Mouse (Mus musculus) heart, embryonic 14.5 days (tissue): ENCODE results near the gene Pgd. TPM values are rescaled to one million over a fixed set of nuclear protein-coding genes. Genes with fewer than 3 reads are reported as not detected.

Experiments used
- ATAC-seq: fragments of 200-750 bp; cut with Nextera tagmentation; 2 replicates; pipeline ENCODE4 v1.8.0; 2017; ENCODE audit warnings: low read depth, moderate TSS enrichment; ENCODE audit not compliant: insufficient number of reproducible peaks, insufficient read depth, low FRiP score
- H3K27ac ChIP-seq, 2 experiments: fragments of 200-500 bp in 1 of 2; fragments of 300-500 bp in 1 of 2; sonication (generic) in 1 of 2; replicated peaks in 1 of 2; 2 replicates each; pipeline ENCODE4 v1.5.1; 2012 to 2014; ENCODE audit warnings: low read depth in 2 of 2, low read length in 2 of 2, control low read depth in 1 of 2, mild to moderate bottlenecking in 1 of 2, mixed read lengths in 1 of 2; ENCODE audit not compliant: control insufficient read depth in 1 of 2, insufficient read depth in 1 of 2
- H3K27me3 ChIP-seq: fragments of 300-500 bp; sonication (generic); 2 replicates; pipeline ENCODE4 v1.6.1; 2014; ENCODE audit warnings: mild to moderate bottlenecking, low read length, control low read depth; ENCODE audit not compliant: control insufficient read depth, insufficient read depth
- H3K36me3 ChIP-seq: fragments of 300-500 bp; sonication (generic); 2 replicates; pipeline ENCODE4 v1.6.1; 2014; ENCODE audit warnings: mild to moderate bottlenecking, control low read depth, low read length, mixed read lengths; ENCODE audit not compliant: control insufficient read depth, insufficient read depth
- H3K4me1 ChIP-seq, 2 experiments: fragments of 200-500 bp in 1 of 2; fragments of 300-500 bp in 1 of 2; sonication (generic) in 1 of 2; 2 replicates each; pipeline ENCODE4 v1.6.1; 2012 to 2014; ENCODE audit warnings: low read length in 2 of 2, control low read depth in 1 of 2, mixed read lengths in 1 of 2; ENCODE audit not compliant: control insufficient read depth in 2 of 2, insufficient read depth in 2 of 2
- H3K4me2 ChIP-seq: fragments of 300-500 bp; sonication (generic); 2 replicates; pipeline ENCODE4 v1.6.1; 2014; ENCODE audit warnings: mild to moderate bottlenecking, low read length
- H3K4me3 ChIP-seq, 2 experiments: fragments of 200-500 bp in 1 of 2; fragments of 300-500 bp in 1 of 2; sonication (generic) in 1 of 2; 2 replicates each; pipeline ENCODE4 v1.5.1; 2012 to 2014; ENCODE audit warnings: low read length in 2 of 2, mild to moderate bottlenecking in 2 of 2, control low read depth in 1 of 2, low read depth in 1 of 2, moderate library complexity in 1 of 2; ENCODE audit not compliant: control insufficient read depth in 1 of 2, insufficient read depth in 1 of 2
- H3K9ac ChIP-seq: fragments of 300-500 bp; sonication (generic); 2 replicates; pipeline ENCODE4 v1.6.1; 2014; ENCODE audit warnings: mild to moderate bottlenecking, low read length
- H3K9me3 ChIP-seq: fragments of 300-500 bp; sonication (generic); 2 replicates; pipeline ENCODE4 v1.6.1; 2016; ENCODE audit warnings: low read length, control low read depth; ENCODE audit not compliant: control insufficient read depth
- WGBS: fragments of 180-500 bp; shearing (Covaris S2); extraction: QIAGEN DNeasy Blood & Tissue Kit; methylation state at CpG from one replicate; pipeline ENCODE4 v1.1.7; 2014; 5-methylcytosine and 5-hydroxymethylcytosine counted together
- polyA plus RNA-seq: library from polyadenylated mRNA; unstranded; fragments of >200 nt; fragmentation: Nextera tagmentation; extraction: Ambion mirVana; gene quantifications from 2 replicates; pipeline ENCODE4 v1.2.1, GENCODE M21; 2014

Gene Pgd
- polyA plus RNA-seq, 1 experiment from 2014 or later, result 33.4 TPM

DNA sequence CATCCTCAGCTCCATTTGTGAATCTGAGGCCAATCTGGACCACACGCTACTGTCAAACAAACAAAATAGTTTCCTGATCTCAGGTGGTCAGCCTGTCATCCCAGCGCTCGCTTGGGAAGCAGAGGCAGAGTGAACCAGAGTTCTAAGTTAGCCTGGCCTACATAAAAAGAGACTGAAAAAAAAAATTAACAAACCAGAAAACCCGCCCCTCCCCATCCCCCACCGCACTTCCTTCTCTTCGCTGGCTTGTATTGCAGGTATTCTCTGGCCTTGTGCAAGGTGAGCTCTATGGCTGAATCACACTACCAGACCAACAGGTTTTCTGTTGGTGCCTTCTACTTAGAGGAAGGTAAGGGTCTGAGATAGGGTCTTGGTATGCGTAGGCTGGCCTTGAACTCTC is 19.0 kb downstream of the Pgd start:
- 84% methylated on average over 7 of the region's 7 CpGs for WGBS
- Histone ChIP-seq H3K9ac (no peak overlapping the region), H3K27ac (no peak overlapping the region), H3K4me3 (no peak overlapping the region), H3K4me1 (peaks cover 0 to 3% of the 10 kb centered on the region in 2 experiments; a peak in 1 of 4 replicates), H3K27me3 (no peaks in the 10 kb centered on the region), H3K9me3 (no peaks in the 10 kb centered on the region), H3K36me3 (peaks cover 36% of the 10 kb centered on the region), H3K4me2 (no peak overlapping the region)
- no peak for ATAC-seq

DNA sequence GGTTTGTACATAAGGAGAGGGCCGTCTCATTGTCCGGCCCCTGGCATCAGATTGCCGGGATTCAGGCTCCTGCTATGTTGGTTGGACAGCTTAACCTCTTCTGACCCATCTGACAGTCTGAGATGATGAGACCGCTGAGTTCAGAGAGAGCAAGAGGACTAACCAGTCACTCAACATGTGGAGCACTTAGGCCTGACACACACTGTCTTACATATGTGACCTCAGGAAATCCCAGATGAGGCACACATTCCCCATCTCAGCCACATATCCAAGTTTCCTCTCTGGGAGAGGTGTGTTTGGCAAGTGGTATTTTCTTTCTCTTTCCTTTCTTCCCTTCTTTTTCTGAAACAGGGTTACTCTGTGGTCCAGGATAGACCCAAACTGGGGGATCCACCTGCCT is 21.4 kb downstream of the Pgd start:
- Histone ChIP-seq H3K27me3 (no peaks in the 10 kb centered on the region), H3K9ac (no peak overlapping the region), H3K4me3 (no peak overlapping the region), H3K27ac (no peak overlapping the region), H3K4me1 (peaks cover 0 to 3% of the 10 kb centered on the region in 2 experiments; a peak in 1 of 4 replicates), H3K36me3 (peaks cover 12% of the 10 kb centered on the region), H3K4me2 (no peak overlapping the region), H3K9me3 (no peaks in the 10 kb centered on the region)
- ATAC-seq, result no peak
- 84% methylated on average over 4 of the region's 4 CpGs for WGBS

DNA sequence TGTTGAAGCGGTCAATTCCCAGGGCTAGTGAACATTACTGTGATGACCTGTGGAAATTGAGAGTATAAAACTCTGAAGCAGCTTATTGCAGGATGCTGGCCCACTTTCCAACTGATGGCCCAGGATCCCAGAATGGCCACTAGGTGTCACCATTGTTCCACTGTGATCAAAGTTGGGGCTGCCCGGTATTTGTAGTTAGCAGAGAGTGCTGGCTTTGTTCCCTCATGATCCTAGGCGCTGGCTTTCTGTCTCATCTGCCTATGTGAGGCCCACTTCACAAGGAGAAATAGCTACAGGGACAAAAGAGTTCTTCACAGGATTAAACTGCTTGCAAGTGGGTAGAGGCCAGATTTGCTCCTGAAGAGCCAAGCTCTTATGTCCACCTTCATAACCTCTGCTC is 22.1 kb downstream of the Pgd start:
- Histone ChIP-seq H3K9ac (no peak overlapping the region), H3K4me1 (peaks cover 0 to 3% of the 10 kb centered on the region in 2 experiments; a peak in 1 of 4 replicates), H3K36me3 (peaks cover 5% of the 10 kb centered on the region), H3K9me3 (no peaks in the 10 kb centered on the region), H3K4me2 (no peak overlapping the region), H3K27me3 (no peaks in the 10 kb centered on the region), H3K27ac (no peak overlapping the region), H3K4me3 (no peak overlapping the region)
- no peak for ATAC-seq
- 4% methylated on average over 3 of the region's 3 CpGs for whole genome bisulfite sequencing

DNA sequence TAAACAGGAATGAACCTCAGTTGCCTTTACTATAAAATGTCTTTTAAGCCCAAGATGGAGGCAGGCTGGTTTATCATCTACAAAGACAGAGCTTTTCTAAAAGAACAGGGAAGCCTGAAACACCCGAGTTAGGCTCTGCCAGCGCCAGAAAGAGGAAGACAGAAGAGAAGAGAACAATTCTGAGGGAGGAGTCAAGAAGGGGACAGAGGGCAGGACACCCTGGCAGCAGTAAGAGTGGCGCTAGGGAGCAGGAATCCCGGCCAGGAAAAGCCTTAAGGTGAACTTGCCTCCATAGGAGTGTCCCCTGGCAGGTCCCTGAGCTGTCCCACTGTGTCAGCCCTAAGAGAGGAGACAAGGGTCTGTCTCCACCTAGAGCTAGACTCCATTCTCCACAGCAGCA is 23.0 kb downstream of the Pgd start:
- H3K4me2 ChIP-seq, result no peak overlapping the region
- no peak overlapping the region for H3K27ac ChIP-seq
- no peak overlapping the region for H3K9ac ChIP-seq
- no peak overlapping the region for H3K4me3 ChIP-seq
- no peaks in the 10 kb centered on the region for H3K36me3 ChIP-seq
- no peaks in the 10 kb centered on the region for H3K9me3 ChIP-seq
- no peaks in the 10 kb centered on the region for H3K27me3 ChIP-seq
- no peak for ATAC-seq
- H3K4me1 ChIP-seq, result peaks cover 0 to 3% of the 10 kb centered on the region in 2 experiments; a peak in 1 of 4 replicates
- 29% methylated on average over 4 of the region's 4 CpGs for WGBS

DNA sequence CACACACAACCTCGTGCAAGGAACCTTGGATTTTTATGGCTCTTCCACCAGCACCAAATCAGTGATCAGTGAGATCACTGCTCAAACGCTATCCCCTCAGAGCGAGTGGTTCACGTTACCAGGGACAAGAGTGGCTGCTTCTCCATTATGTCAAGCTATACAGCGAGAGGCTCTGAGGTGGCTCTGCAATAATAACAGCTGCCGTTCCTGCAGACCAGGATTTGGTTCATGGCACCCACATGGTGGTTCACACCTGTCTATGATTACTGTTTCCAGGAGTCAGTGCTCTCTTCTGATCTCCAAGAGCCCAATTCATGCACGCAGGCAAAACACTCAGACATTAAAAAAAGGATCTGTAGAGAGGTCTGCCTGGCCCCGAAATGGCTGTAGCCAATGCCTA is 28.1 kb downstream of the Pgd start:
- no peak overlapping the region for H3K27ac ChIP-seq
- H3K4me3 ChIP-seq, result no peak overlapping the region
- H3K4me2 ChIP-seq, result no peak overlapping the region
- no peaks in the 10 kb centered on the region for H3K36me3 ChIP-seq
- 79% methylated on average over 8 of the region's 8 CpGs for WGBS
- H3K9me3 ChIP-seq, result no peaks in the 10 kb centered on the region
- H3K9ac ChIP-seq, result no peak overlapping the region
- H3K4me1 ChIP-seq, result peaks cover 2 to 5% of the 10 kb centered on the region in 2 experiments; a peak in 2 of 4 replicates
- no peaks in the 10 kb centered on the region for H3K27me3 ChIP-seq
- ATAC-seq, result no peak

DNA sequence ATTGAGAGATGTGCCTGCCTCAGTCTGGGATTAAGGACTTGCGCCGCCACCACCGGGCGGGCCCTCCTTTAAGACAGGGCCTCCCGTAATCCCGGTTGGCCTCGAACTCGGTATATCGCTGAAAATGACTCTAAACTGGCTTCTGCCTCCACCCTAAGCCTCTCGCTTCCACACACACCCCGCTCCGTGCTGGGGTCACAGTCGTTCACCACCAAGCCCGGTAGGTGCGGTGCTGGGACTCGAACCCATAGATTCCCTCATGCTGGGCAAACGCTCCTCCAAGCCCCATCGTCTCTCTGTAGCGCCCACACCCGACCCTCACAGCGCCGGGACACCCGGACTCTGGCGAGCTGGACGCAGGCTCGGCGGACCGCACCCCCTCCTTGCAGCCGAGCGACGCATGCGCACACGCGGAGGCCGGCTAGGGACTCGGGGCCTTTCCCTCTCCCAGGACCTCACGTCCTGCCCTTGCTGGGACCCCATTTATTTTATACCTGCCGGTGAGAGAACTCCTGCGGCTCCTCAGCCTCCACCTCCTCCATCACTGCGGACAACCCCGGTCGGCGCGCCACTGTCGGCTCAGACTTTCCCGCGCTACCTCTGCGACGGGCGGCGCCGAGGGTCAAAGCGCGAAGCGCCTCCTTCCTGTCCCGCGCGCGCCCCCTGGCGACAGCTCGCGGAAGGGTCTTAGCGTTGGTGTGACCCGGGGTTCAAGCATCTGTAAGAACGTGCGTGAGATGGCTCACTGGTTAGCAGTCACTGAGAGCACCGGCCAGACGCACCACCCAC is 29.4 kb downstream of the Pgd start, which contains the start of gene Cenps:
Gene Cenps (minus strand): TSS at position 648 of the 789 bp plus-strand sequence.
- WGBS, result 1% methylated on average over 68 of the region's 68 CpGs
- peak; percentile 89 for ATAC-seq

DNA sequence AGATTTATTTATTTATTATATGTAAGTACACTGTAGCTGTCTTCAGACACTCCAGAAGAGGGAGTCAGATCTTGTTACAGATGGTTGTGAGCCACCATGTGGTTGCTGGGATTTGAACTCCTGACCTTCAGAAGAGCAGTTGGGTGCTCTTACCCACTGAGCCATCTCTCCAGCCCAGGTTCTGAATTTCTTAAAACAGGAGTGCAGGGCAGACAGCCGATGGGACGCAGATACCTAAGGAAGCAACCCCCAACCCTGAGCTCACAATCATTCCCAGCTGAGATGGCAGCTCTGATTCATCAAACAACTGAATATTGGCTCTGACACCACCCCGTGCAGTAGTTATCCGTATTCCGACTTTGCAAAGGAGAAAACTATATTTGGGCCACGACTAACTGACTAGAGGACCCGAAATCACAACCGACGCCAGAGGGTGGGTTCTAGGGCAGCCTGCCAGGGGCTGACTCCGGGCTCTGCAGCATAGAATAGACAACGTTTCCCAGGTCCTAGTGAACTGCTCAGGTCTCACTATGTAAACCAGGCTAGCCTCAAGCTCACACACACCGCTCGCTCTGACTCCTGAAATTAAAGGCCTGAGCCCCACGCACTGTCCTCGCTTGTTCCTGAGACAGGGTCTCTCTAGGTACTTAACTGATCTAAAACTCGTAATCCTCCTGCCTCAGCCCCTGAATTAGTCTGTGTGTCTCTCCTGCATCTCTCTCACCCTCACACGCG is 30.3 kb downstream of the Pgd start:
- Histone ChIP-seq H3K9me3 (no peaks in the 10 kb centered on the region), H3K4me2 (peak overlapping the region; percentile 85), H3K4me1 (peaks cover 2 to 5% of the 10 kb centered on the region in 2 experiments; a peak in 2 of 4 replicates), H3K27ac (no peak overlapping the region), H3K27me3 (no peaks in the 10 kb centered on the region), H3K9ac (peak overlapping the region; percentile 78), H3K36me3 (peaks cover 12% of the 10 kb centered on the region), H3K4me3 (peak overlapping the region; percentile 65 to 72)
- ATAC-seq, result no peak
- 64% methylated on average over 18 of the region's 18 CpGs for WGBS

More for the DNA sequence above, 29.4 kb downstream of the Pgd start, which contains the start of gene Cenps:
- H3K4me1 ChIP-seq, result peaks cover 2 to 5% of the 10 kb centered on the region in 2 experiments; a peak in 2 of 4 replicates
- H3K9me3 ChIP-seq, result no peaks in the 10 kb centered on the region
- peak within 1 kb of the TSS; percentile 85 for H3K4me2 ChIP-seq
- no peaks in the 10 kb centered on the region for H3K27me3 ChIP-seq
- peak within 1 kb of the TSS; percentile 85 to 87 for H3K27ac ChIP-seq
- peak within 1 kb of the TSS; percentile 78 for H3K9ac ChIP-seq
- H3K36me3 ChIP-seq, result 0 out of 2 replicates have a peak, but pooled peaks cover 4% of the 10 kb centered on the region
- peak within 1 kb of the TSS; percentile 65 to 72 for H3K4me3 ChIP-seq
